Mouse (Mus musculus): ENCODE measurements around the gene Omt2b.
"Not testable (repeated sequence)": the region's sequence is repeated elsewhere in the genome, so short reads cannot be mapped to it uniquely, and the experiment has no call there.

GRCm38 (mm10) chr9:78282002-78282711 is 45.2 kb upstream of the Omt2b start:
- not testable (repeated sequence) for TF ChIP-seq CTCF (IDR thresholded peaks at IDR 0.05; ENCODE audit: control insufficient read depth, insufficient read depth, insufficient read length); CEBPB (IDR thresholded peaks at IDR 0.05; ENCODE audit: low read depth); MYOD1 (IDR thresholded peaks at IDR 0.05; ENCODE audit: control insufficient read depth, insufficient read length, low read depth)
- TF ChIP-seq USF1 (IDR thresholded peaks at IDR 0.05; ENCODE audit: low read depth) = peak; percentile 37

Measured in C2C12 (cell line).